Mouse (Mus musculus) right cerebral cortex, adult 2 months (tissue): Measurements from ENCODE around the gene Mosmo.

Source experiments
- DNase-seq, 2 experiments: peaks; one replicate each; pipeline ENCODE4 v3.0.0; 2021 to 2022; ENCODE audit warnings: low spot score in 2 of 2

Mosmo gene

GRCm38 (mm10) chr7:120767369-120767768 is 90.0 kb downstream of the Mosmo start:
- no peak for DNase-seq

GRCm38 (mm10) chr7:120771389-120771788 is 94.0 kb downstream of the Mosmo start:
- no peak for DNase-seq

DNA sequence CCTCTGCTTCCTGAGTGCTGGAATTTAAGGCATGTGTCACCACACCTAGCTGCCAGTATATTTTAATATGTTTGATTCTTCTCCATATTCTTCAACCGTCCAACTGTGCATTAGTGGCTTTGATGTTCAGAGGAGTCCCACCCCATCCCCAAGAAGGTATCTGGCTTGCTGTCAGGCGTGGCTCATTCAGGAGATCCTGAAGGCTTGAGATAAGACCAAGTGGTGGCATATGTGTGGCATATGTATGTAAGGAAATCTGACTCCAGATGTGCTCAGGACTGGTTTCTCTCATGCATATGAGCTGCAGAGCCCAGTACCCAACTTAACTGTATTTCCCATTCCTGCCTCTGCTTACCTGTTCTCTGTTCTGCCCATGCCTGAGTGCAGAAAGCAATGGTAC is 100.6 kb downstream of the Mosmo start:
- DNase-seq = no peak
